Mouse (Mus musculus): Measurements from ENCODE around the gene Sf3b4. TPM values are rescaled to one million over a fixed set of nuclear protein-coding genes. Genes with fewer than 3 reads are reported as not detected.

Sf3b4 gene
- polyA plus RNA-seq, 1 experiment from 2014 or later = 146 TPM

DNA sequence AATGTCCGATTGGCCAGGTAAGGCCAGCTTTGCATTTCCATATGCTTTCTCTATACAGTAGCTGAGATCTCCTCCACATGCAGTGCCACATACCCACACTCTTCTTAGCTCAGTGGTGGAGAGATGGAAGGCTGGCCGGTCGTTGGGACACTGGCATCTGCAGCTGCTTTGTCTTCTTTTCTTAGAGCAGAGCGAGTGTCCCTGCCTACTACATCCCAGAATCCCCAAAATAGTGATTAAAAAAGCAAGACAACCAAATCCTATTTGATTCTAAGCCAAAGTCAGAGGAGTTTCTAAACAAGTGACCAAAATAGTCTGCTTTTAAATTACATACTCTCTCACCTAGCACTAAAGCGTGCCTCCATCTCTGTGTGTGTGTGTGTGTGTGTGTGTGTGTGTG is 19.5 kb upstream of the Sf3b4 start:
- H3K4me3 ChIP-seq (replicated peaks; ENCODE audit: low read depth, low read length) = no peak overlapping the region
- H3K27ac ChIP-seq (replicated peaks; ENCODE audit: low read depth, low read length) = no peak overlapping the region
- peaks cover 50% of the 10 kb centered on the region for H3K36me3 ChIP-seq (ENCODE audit: control insufficient read depth, insufficient read depth, low read length)
- no peaks in the 10 kb centered on the region for H3K9me3 ChIP-seq (ENCODE audit: control insufficient read depth, low read length)
- no peak for ATAC-seq (ENCODE audit: low FRiP score, low TSS enrichment)
- H3K9ac ChIP-seq (replicated peaks; ENCODE audit: low read length) = no peak overlapping the region
- no peaks in the 10 kb centered on the region for H3K4me1 ChIP-seq (ENCODE audit: control insufficient read depth, insufficient read depth, low read length)
- H3K27me3 ChIP-seq (ENCODE audit: control insufficient read depth, insufficient read depth, low read length) = no peaks in the 10 kb centered on the region
- 97% methylated on average over 5 of the region's 5 CpGs for WGBS
- no peak overlapping the region for H3K4me2 ChIP-seq (ENCODE audit: low read length)
- no peak for DNase-seq

DNA sequence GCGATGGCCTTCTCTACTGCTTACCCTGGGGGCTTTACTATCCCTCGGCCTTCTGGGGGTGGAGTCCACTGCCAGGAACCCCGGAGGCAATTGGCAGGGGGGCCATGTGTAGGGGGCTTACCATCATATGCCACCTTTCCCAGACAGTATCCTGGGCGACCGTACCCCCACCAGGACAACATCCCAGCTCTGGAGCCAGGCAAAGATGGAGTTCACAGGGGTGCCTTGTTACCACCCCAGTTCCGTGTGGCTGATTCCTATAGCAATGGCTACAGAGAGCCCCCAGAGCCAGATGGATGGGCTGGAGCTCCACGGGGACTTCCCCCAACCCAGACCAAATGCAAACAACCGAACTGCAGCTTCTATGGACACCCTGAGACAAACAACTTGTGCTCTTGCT is 16.6 kb upstream of the Sf3b4 start:
- no peak overlapping the region for H3K4me3 ChIP-seq (replicated peaks; ENCODE audit: low read depth, low read length)
- peaks cover 3% of the 10 kb centered on the region; the same call in 1 of the 2 replicates for H3K4me1 ChIP-seq (ENCODE audit: control insufficient read depth, insufficient read depth, low read length)
- H3K9me3 ChIP-seq (ENCODE audit: control insufficient read depth, low read length) = no peaks in the 10 kb centered on the region
- no peak for ATAC-seq (ENCODE audit: low FRiP score, low TSS enrichment)
- no peak overlapping the region for H3K4me2 ChIP-seq (ENCODE audit: low read length)
- no peak for DNase-seq
- H3K27ac ChIP-seq (replicated peaks; ENCODE audit: low read depth, low read length) = no peak overlapping the region
- H3K36me3 ChIP-seq (ENCODE audit: control insufficient read depth, insufficient read depth, low read length) = peaks cover 50% of the 10 kb centered on the region
- WGBS = 87% methylated on average over 8 of the region's 8 CpGs
- H3K9ac ChIP-seq (replicated peaks; ENCODE audit: low read length) = no peak overlapping the region
- H3K27me3 ChIP-seq (ENCODE audit: control insufficient read depth, insufficient read depth, low read length) = no peaks in the 10 kb centered on the region

GRCm38 (mm10) chr3:96159820-96160219 is 12.3 kb upstream of the Sf3b4 start:
- no peak overlapping the region for H3K9ac ChIP-seq (replicated peaks; ENCODE audit: low read length)
- ATAC-seq (ENCODE audit: low FRiP score, low TSS enrichment) = no peak
- H3K36me3 ChIP-seq (ENCODE audit: control insufficient read depth, insufficient read depth, low read length) = peaks cover 12% of the 10 kb centered on the region
- H3K27ac ChIP-seq (replicated peaks; ENCODE audit: low read depth, low read length) = no peak overlapping the region
- H3K9me3 ChIP-seq (ENCODE audit: control insufficient read depth, low read length) = no peaks in the 10 kb centered on the region
- H3K27me3 ChIP-seq (ENCODE audit: control insufficient read depth, insufficient read depth, low read length) = no peaks in the 10 kb centered on the region
- no peak overlapping the region for H3K4me2 ChIP-seq (ENCODE audit: low read length)
- H3K4me3 ChIP-seq (replicated peaks; ENCODE audit: low read depth, low read length) = no peak overlapping the region
- no peak for DNase-seq
- peaks cover 10% of the 10 kb centered on the region for H3K4me1 ChIP-seq (ENCODE audit: control insufficient read depth, insufficient read depth, low read length)
- 85% methylated on average over 4 of the region's 4 CpGs for WGBS

GRCm38 (mm10) chr3:96160222-96160802 is 11.8 kb upstream of the Sf3b4 start:
- no peak overlapping the region; the same call in 1 of the 2 replicates for H3K9ac ChIP-seq (replicated peaks; ENCODE audit: low read length)

DNA sequence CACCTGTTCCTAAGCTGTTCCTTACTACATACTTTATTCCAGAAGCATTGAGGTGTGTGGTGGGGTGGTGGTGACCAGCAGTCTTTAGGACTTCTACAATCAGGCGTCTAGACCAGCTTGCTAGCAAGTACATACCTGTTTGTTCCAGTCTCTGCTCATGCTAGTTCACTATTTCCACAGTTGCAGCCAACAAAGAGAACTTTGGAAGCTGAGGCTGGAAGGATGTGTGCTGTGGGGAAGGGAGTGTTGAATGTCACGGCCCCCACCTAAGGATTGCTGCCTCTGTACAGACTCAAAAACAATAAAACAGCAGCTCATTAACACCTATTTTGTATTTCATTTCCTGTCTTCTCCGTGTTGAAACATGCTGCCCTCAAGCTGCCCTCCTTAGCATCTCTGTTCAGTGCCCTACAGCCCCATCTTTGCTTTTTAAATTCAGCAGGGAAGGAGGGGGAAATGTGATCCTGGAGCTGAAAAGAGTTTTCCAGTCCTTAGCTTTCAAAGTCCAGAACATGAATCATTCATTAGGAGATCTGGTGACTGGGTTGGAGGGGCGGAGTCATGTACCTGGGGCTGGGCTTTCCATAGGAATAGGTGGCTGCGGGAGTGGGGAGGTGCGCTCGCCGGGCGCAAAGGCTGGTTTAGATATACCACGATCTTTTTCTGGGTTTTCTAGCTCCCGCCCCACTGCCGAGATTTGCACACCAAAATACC is 11.2 kb upstream of the Sf3b4 start:
- H3K4me1 ChIP-seq (ENCODE audit: control insufficient read depth, insufficient read depth, low read length) = peaks cover 10% of the 10 kb centered on the region
- H3K4me2 ChIP-seq (ENCODE audit: low read length) = peak overlapping the region; percentile 78
- peak; percentile 79 for DNase-seq
- peak overlapping the region; percentile 32 for H3K4me3 ChIP-seq (replicated peaks; ENCODE audit: low read depth, low read length)
- WGBS = 2% methylated on average over 12 of the region's 12 CpGs
- peak overlapping the region; percentile 50 for H3K9ac ChIP-seq (replicated peaks; ENCODE audit: low read length)
- peak; percentile 77 for ATAC-seq (ENCODE audit: low FRiP score, low TSS enrichment)
- no peaks in the 10 kb centered on the region for H3K27me3 ChIP-seq (ENCODE audit: control insufficient read depth, insufficient read depth, low read length)
- peaks cover under 1% of the 10 kb centered on the region for H3K36me3 ChIP-seq (ENCODE audit: control insufficient read depth, insufficient read depth, low read length)
- H3K27ac ChIP-seq (replicated peaks; ENCODE audit: low read depth, low read length) = peak overlapping the region; percentile 53; the same call in 1 of the 2 replicates
- no peaks in the 10 kb centered on the region for H3K9me3 ChIP-seq (ENCODE audit: control insufficient read depth, low read length)

More at GRCm38 (mm10) chr3:96160222-96160802, 11.8 kb upstream of the Sf3b4 start:
- WGBS = 57% methylated on average over 4 of the region's 4 CpGs
- ATAC-seq (ENCODE audit: low FRiP score, low TSS enrichment) (no peak), DNase-seq (no peak)
- Histone ChIP-seq H3K36me3 (ENCODE audit: control insufficient read depth, insufficient read depth, low read length) (peaks cover 7% of the 10 kb centered on the region), H3K4me1 (ENCODE audit: control insufficient read depth, insufficient read depth, low read length) (peaks cover 10% of the 10 kb centered on the region), H3K4me2 (ENCODE audit: low read length) (peak overlapping the region; percentile 78), H3K27me3 (ENCODE audit: control insufficient read depth, insufficient read depth, low read length) (no peaks in the 10 kb centered on the region), H3K4me3 (replicated peaks; ENCODE audit: low read depth, low read length) (no peak overlapping the region; the same call in 1 of the 2 replicates), H3K27ac (replicated peaks; ENCODE audit: low read depth, low read length) (no peak overlapping the region), H3K9me3 (ENCODE audit: control insufficient read depth, low read length) (no peaks in the 10 kb centered on the region)

DNA sequence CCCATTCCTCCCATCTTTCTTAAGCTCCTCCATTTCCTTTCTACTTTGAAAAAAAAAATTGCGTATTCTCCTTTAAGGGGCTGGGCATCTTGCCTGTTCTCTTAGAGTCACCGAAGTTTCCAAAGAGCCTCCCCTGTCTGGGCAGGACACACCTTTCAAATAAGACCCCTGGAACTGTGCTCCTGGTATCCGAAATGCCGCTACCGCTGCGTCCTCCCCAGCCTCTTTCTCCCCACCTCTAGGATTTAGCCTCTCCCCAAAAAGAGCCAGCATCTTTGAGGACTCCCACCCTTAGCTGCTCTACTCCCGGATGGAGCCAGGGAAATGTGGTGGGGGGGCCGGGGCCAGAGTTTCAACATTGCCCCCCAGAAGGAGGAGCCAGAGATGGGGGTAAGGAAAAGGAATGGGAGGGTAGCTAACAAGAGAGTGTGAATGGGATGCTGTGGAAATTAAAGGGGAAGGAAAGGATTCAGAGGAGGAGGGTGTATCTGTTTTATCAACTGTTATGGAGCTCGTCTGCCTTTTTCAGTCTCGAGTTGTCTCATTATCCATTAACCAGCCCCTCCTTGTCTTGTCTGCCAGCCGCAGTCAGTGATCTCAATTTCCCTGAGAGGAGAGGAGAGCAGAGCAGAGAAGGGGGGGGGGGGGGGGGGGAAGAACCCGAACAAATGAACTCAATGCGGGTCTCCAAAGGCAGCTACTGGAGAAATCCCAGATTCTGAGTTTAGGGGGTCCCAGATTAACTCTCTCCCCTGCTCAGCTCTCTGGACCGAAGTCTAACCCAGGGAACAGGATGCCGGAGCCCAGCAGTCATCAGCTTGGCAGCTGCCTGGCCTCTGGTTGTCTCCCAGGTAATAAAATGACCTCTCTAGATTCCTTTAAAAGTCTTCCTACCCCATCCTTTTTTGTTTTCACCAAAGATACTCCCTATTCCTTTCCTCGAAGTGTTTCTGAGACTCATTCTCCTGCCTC is 10.0 kb upstream of the Sf3b4 start, which contains the start of gene Mtmr11:
Gene Mtmr11, plus strand, starts transcription at position 136 of the 972 bp plus-strand sequence.
- Histone ChIP-seq H3K9ac (replicated peaks; ENCODE audit: low read length) (peak within 1 kb of the TSS; percentile 50), H3K27me3 (ENCODE audit: control insufficient read depth, insufficient read depth, low read length) (no peaks in the 10 kb centered on the region), H3K27ac (replicated peaks; ENCODE audit: low read depth, low read length) (peak within 1 kb of the TSS; percentile 53), H3K4me3 (replicated peaks; ENCODE audit: low read depth, low read length) (peak within 1 kb of the TSS; percentile 32), H3K4me1 (ENCODE audit: control insufficient read depth, insufficient read depth, low read length) (peaks cover 10% of the 10 kb centered on the region), H3K4me2 (ENCODE audit: low read length) (peak within 1 kb of the TSS; percentile 78), H3K9me3 (ENCODE audit: control insufficient read depth, low read length) (no peaks in the 10 kb centered on the region), H3K36me3 (ENCODE audit: control insufficient read depth, insufficient read depth, low read length) (no peaks in the 10 kb centered on the region)
- 7% methylated on average over 16 of the region's 16 CpGs for WGBS
- DNase-seq (peak; percentile 47), ATAC-seq (ENCODE audit: low FRiP score, low TSS enrichment) (peak; percentile 19; the same call in 1 of the 2 replicates)

DNA sequence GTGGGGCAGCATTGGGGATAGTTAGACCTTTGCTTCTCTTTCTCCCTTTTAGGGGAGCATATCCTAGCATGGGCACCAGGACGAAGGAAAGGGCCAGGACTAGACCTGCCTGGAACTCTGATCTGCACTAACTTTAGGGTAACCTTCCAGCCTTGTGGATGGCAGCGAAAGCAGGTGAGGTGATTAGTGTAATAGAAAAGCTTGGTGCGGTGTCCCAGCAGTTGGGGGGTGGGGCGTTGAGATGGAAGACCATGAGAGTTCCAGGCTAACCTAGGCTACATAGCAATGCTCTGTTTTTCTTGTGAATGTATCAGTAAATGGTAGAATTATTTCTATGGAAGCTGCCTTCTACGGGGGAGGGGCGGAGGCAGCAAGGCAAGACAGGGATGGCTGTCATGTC is 9.1 kb upstream of the Sf3b4 start:
- ATAC-seq (ENCODE audit: low FRiP score, low TSS enrichment) = no peak

DNA sequence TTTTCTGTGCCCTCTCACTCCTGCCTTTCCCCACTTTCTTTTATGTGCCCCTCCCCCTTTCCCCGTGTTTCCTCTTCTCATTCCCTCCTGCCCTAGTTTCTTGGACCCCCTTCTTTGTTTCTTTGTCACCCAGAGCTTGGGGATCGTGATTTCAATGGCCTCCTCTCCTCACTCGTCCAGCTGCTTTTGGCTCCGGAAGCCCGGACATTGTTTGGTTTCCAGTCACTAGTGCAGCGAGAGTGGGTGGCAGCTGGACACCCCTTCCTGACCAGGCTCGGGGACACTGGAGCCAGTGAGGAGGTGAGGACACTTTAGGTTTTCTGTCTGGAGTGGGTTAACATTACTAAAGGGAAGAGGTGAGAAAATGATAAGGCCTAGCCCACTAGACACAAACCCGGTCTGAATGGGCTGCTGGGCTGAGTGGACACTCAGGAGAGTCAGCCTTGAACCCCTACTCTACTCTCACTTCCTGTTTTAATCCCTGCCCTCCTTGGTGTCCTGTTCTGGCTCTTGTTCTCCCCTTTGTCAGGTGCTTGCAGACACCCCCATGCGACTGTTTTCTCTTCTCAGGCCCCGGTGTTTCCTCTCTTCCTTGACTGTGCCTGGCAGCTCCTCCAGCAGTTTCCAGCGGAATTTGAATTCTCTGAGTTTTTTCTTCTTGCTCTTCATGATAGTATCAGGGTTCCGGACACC is 3.5 kb upstream of the Sf3b4 start:
- ATAC-seq (ENCODE audit: low FRiP score, low TSS enrichment) = no peak
- H3K27ac ChIP-seq (replicated peaks; ENCODE audit: low read depth, low read length) = no peak overlapping the region
- no peak overlapping the region for H3K4me3 ChIP-seq (replicated peaks; ENCODE audit: low read depth, low read length)
- no peaks in the 10 kb centered on the region for H3K9me3 ChIP-seq (ENCODE audit: control insufficient read depth, low read length)
- WGBS = 74% methylated on average over 12 of the region's 12 CpGs
- H3K4me2 ChIP-seq (ENCODE audit: low read length) = no peak overlapping the region
- DNase-seq = no peak
- H3K27me3 ChIP-seq (ENCODE audit: control insufficient read depth, insufficient read depth, low read length) = no peaks in the 10 kb centered on the region
- H3K36me3 ChIP-seq (ENCODE audit: control insufficient read depth, insufficient read depth, low read length) = no peaks in the 10 kb centered on the region
- no peak overlapping the region for H3K9ac ChIP-seq (replicated peaks; ENCODE audit: low read length)
- H3K4me1 ChIP-seq (ENCODE audit: control insufficient read depth, insufficient read depth, low read length) = peaks cover 18% of the 10 kb centered on the region

More for the DNA sequence above, 9.1 kb upstream of the Sf3b4 start:
- Histone ChIP-seq H3K9ac (replicated peaks; ENCODE audit: low read length) (no peak overlapping the region), H3K9me3 (ENCODE audit: control insufficient read depth, low read length) (no peaks in the 10 kb centered on the region), H3K4me2 (ENCODE audit: low read length) (no peak overlapping the region), H3K4me3 (replicated peaks; ENCODE audit: low read depth, low read length) (no peak overlapping the region), H3K27ac (replicated peaks; ENCODE audit: low read depth, low read length) (no peak overlapping the region), H3K27me3 (ENCODE audit: control insufficient read depth, insufficient read depth, low read length) (no peaks in the 10 kb centered on the region), H3K36me3 (ENCODE audit: control insufficient read depth, insufficient read depth, low read length) (no peaks in the 10 kb centered on the region), H3K4me1 (ENCODE audit: control insufficient read depth, insufficient read depth, low read length) (peaks cover 10% of the 10 kb centered on the region)
- 90% methylated on average over 6 of the region's 6 CpGs for WGBS
- no peak for DNase-seq
